Mouse (Mus musculus) G1E (cell line): ENCODE data around the gene Socs5.

Source experiments
- CTCF ChIP-seq: IDR thresholded peaks from 2 replicates; pipeline ENCODE4 v1.5.1; 2012; ENCODE audit warnings: low read depth, low read length, inconsistent platforms, mixed read lengths
- GATA1 ChIP-seq: IDR thresholded peaks from 2 replicates; pipeline ENCODE4 v1.6.1; 2012; ENCODE audit warnings: borderline replicate concordance, low read length, inconsistent platforms, mixed read lengths
- GATA2 ChIP-seq: IDR thresholded peaks from 2 replicates; pipeline ENCODE4 v1.6.1; 2012; ENCODE audit warnings: low read depth, low read length, inconsistent platforms, borderline replicate concordance
- TAL1 ChIP-seq: conservative IDR thresholded peaks from 2 replicates; pipeline ENCODE4 v1.6.1; 2012; ENCODE audit warnings: low read depth, low read length, inconsistent platforms, mixed read lengths

DNA sequence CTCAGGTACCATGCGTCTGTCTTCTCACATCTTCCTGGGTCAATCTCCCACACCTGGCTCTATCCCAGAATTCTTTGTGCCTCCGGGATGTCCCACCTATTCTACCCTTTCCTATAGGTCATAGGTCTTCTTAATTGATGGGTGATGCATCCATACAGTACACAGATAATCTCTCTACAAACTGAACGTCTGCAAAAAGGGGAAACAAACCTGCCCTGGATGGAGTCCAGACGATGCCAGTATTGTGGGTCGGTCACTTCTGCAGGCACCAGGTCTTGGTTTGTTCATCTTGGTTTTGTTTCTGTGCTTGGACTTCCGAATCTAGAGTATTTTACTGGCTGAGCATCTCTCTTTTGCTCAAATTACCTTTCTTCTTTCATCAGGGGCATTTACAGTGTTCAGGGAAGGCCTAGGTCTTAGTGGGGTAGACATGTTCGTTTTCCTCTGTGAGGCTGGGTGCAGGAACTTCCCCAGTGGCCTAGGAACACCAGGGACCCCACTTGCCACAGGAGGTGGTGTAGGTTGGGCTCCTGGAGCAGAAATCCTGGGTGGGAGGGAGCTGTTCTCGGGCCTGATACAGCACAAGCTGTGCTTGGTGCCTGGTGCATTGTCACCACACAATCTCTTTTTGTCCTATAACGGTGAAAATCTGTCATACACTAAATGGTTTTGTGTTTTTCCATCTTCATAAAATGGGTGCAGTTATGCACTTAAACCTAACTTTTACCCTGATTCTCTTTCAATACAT lies 33.9 kb downstream of the Socs5 start:
- TF ChIP-seq TAL1, result no peak
- TF ChIP-seq CTCF, result no peak
- TF ChIP-seq GATA1, result no peak
- no peak for TF ChIP-seq GATA2
